Comparison of ENCODE assay signal across 10 mouse cellular contexts in the genomic region with DNA sequence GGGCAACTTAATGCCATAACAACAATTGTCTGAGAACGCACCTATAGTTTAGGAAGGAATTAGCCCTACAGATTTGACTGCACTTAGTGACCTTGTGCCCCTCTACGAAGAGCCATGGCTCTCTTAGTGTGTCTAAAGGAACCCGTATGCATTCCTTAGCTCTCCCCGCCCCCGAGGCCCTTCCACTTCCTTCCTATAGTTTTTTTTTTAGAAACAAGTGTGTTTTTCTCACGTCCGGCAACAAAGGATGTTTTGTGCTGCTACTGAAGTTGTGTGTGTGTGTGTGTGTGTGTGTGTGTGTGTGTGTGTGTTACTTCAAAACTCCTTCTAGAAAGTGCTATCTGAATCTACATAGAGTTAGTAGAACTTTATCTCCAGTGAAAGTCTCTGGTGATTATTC. TPM values are rescaled to one million over a fixed set of nuclear protein-coding genes. Genes with fewer than 3 reads are reported as not detected.
DNase-seq lines count a peak whose midpoint lies in the region; ATAC-seq lines count a peak whose summit lies in the region.
"Had no signal": no experiment of that assay in that cellular context is flagged by ENCODE, and none has a peak within 500 bp of the region (broad histone marks: within the 10 kb centered on the region; RNA-seq: fewer than 3 reads in every experiment).

No protein-coding gene starts in this region.

- H3K4me3 ChIP-seq in heart, embryonic 12.5 days, result no peak overlapping the region
- H3K4me3 ChIP-seq in brown adipose tissue, adult 24 weeks (ENCODE audit: insufficient read depth, low read depth, low read length), result no peak overlapping the region
- H3K4me3 ChIP-seq: liver, embryonic 15.5 days had no signal

- peak; percentile 62 to 75 for DNase-seq in heart, adult 18-20 months
- peak; percentile 53 for DNase-seq in kidney, adult 9 months
- DNase-seq in natural killer cell, adult 2 months (ENCODE audit: low spot score in 2 of 2), result peak; percentile 14 to 47
- no peak for DNase-seq in cerebellum, postnatal 36 days
- no peak for DNase-seq in left cerebral cortex, adult 18-20 months (ENCODE audit: low spot score in 2 of 2)
- no peak for DNase-seq in right cerebral cortex, postnatal 25 days

- H3K9ac ChIP-seq in heart, embryonic 12.5 days, result no peak overlapping the region
- H3K9ac ChIP-seq: liver, embryonic 15.5 days had no signal

- H3K27me3 ChIP-seq in heart, embryonic 12.5 days (replicated peaks), result no peaks in the 10 kb centered on the region
- H3K27me3 ChIP-seq: liver, embryonic 15.5 days had no signal

- no peaks in the 10 kb centered on the region for H3K9me3 ChIP-seq in heart, embryonic 12.5 days (replicated peaks)
- H3K9me3 ChIP-seq: liver, embryonic 15.5 days had no signal

- ATAC-seq in heart, embryonic 12.5 days (ENCODE audit: insufficient number of reproducible peaks, low FRiP score), result no peak

- no peaks in the 10 kb centered on the region for H3K36me3 ChIP-seq in heart, embryonic 12.5 days
- H3K36me3 ChIP-seq: liver, embryonic 15.5 days had no signal

- H3K27ac ChIP-seq in heart, embryonic 12.5 days (ENCODE audit: poor library complexity, severe bottlenecking), result no peak overlapping the region
- H3K27ac ChIP-seq in brown adipose tissue, adult 24 weeks (replicated peaks; ENCODE audit: low read depth, low read length), result peak overlapping the region; percentile 97
- H3K27ac ChIP-seq: liver, embryonic 15.5 days had no signal

- WGBS in heart, embryonic 12.5 days, result 25% methylated on average over 7 of the region's 7 CpGs

- peaks cover 50% of the 10 kb centered on the region for H3K4me1 ChIP-seq in heart, embryonic 12.5 days (replicated peaks)
- peaks cover 41% of the 10 kb centered on the region for H3K4me1 ChIP-seq in brown adipose tissue, adult 24 weeks (ENCODE audit: control insufficient read depth, insufficient read depth, insufficient read length, low read length)

- no peak overlapping the region for H3K4me2 ChIP-seq in heart, embryonic 12.5 days
- H3K4me2 ChIP-seq: liver, embryonic 15.5 days had no signal

RNA-seq across cellular contexts. Expression of a gene that starts 23.5 kb away (rescaled TPM):
- not detected for total RNA-seq in heart, adult 18-20 months (2021)
- not detected in 2 replicates for polyA plus RNA-seq in heart, embryonic 12.5 days (2016; fragmentation: Nextera tagmentation; extraction: Ambion mirVana)
- polyA plus RNA-seq in brown adipose tissue, adult 24 weeks (2012; ENCODE audit: insufficient read depth, insufficient read length, missing spikeins), result not detected in 2 replicates
- not detected for total RNA-seq in left cerebral cortex, adult 18-20 months (2021)
- polyA plus RNA-seq: heart, embryonic 14.5 days; liver, embryonic 15.5 days had no signal

Comparison
In these comparisons a context has a peak if more than half of its experiments do, and no peak if none do; other contexts are left out.
1. DNase-seq: peak in heart, adult 18-20 months (2 of 2), kidney, adult 9 months (single experiment) and natural killer cell, adult 2 months (2 of 2); none in cerebellum, postnatal 36 days (0 of 2), left cerebral cortex, adult 18-20 months (0 of 2) and right cerebral cortex, postnatal 25 days (single experiment).